Mouse (Mus musculus) liver, embryonic 15.5 days (tissue): ENCODE measurements around the gene Vmn1r84. TPM values are rescaled to one million over a fixed set of nuclear protein-coding genes. Genes with fewer than 3 reads are reported as not detected.

Source experiments
- ATAC-seq: fragments of 200-750 bp; cut with Nextera tagmentation; 2 replicates; pipeline ENCODE4 v1.8.0; 2017; ENCODE audit warnings: moderate number of reproducible peaks, mild to moderate bottlenecking, moderate library complexity; ENCODE audit not compliant: insufficient read depth
- H3K27ac ChIP-seq: fragments of 300-500 bp; sonication (generic); replicated peaks from 2 replicates; pipeline ENCODE4 v1.5.1; 2015; ENCODE audit warnings: mild to moderate bottlenecking, inconsistent platforms
- H3K27me3 ChIP-seq: fragments of 300-500 bp; sonication (generic); 2 replicates; pipeline ENCODE4 v1.6.1; 2015; ENCODE audit warnings: mild to moderate bottlenecking, inconsistent platforms
- H3K36me3 ChIP-seq: fragments of 300-500 bp; sonication (generic); replicated peaks from 2 replicates; pipeline ENCODE4 v1.6.1; 2015; ENCODE audit warnings: moderate library complexity, mild to moderate bottlenecking, inconsistent platforms
- H3K4me1 ChIP-seq: fragments of 300-500 bp; sonication (generic); replicated peaks from 2 replicates; pipeline ENCODE4 v1.6.1; 2015; ENCODE audit warnings: inconsistent platforms
- H3K4me2 ChIP-seq: fragments of 300-500 bp; sonication (generic); 2 replicates; pipeline ENCODE4 v1.6.1; 2015; ENCODE audit warnings: moderate library complexity, mild to moderate bottlenecking, inconsistent platforms
- H3K4me3 ChIP-seq: fragments of 300-500 bp; sonication (generic); replicated peaks from 2 replicates; pipeline ENCODE4 v1.5.1; 2015; ENCODE audit warnings: mild to moderate bottlenecking, inconsistent platforms
- H3K9ac ChIP-seq: fragments of 300-500 bp; sonication (generic); 2 replicates; pipeline ENCODE4 v1.6.1; 2015; ENCODE audit warnings: moderate library complexity, mild to moderate bottlenecking, inconsistent platforms
- H3K9me3 ChIP-seq: fragments of 300-500 bp; sonication (generic); replicated peaks from 2 replicates; pipeline ENCODE4 v1.6.1; 2016; ENCODE audit warnings: inconsistent platforms
- WGBS: fragments of 180-500 bp; shearing (Covaris S2); methylation state at CpG from one replicate; pipeline ENCODE4 v1.1.7; 2015; ENCODE audit warnings: mixed read lengths; ENCODE audit not compliant: insufficient replicate concordance; 5-methylcytosine and 5-hydroxymethylcytosine counted together
- microRNA-seq: library from miRNA; unstranded; fragments of <30 nt; microRNA quantifications from one replicate; pipeline ENCODE4, GENCODE M21; 2016
- polyA plus RNA-seq: library from polyadenylated mRNA; unstranded; fragments of >200 nt; fragmentation: Nextera tagmentation; extraction: Ambion mirVana; gene quantifications from 2 replicates; pipeline ENCODE4 v1.2.1, GENCODE M21; 2015

The Vmn1r84 gene
- polyA plus RNA-seq = not detected in 2 replicates

GRCm38 (mm10) chr7:12369173-12369572, at the start of gene Vmn1r84:
Gene Vmn1r84 (minus strand): TSS chr7:12369273.
- no peaks in the 10 kb centered on the region for H3K27me3 ChIP-seq
- no peak within 1 kb of the TSS for H3K9ac ChIP-seq
- H3K4me2 ChIP-seq = no peak within 1 kb of the TSS
- H3K9me3 ChIP-seq = no peaks in the 10 kb centered on the region
- WGBS = 41% methylated on average over 1 of the region's 1 CpGs
- ATAC-seq = no peak
- no peak within 1 kb of the TSS for H3K27ac ChIP-seq
- no peak within 1 kb of the TSS for H3K4me3 ChIP-seq
- H3K4me1 ChIP-seq = no peaks in the 10 kb centered on the region
- H3K36me3 ChIP-seq = no peaks in the 10 kb centered on the region

- H3K36me3 ChIP-seq = no peaks in the 10 kb centered on the region
- H3K4me2 ChIP-seq = no peak within 1 kb of the TSS
- no peak within 1 kb of the TSS for H3K4me3 ChIP-seq
- WGBS = 59% methylated on average over 2 of the region's 2 CpGs
- no peaks in the 10 kb centered on the region for H3K4me1 ChIP-seq
- H3K9ac ChIP-seq = no peak within 1 kb of the TSS
- no peaks in the 10 kb centered on the region for H3K27me3 ChIP-seq
- no peaks in the 10 kb centered on the region for H3K9me3 ChIP-seq
- ATAC-seq = no peak
- H3K27ac ChIP-seq = no peak within 1 kb of the TSS
Measured at GRCm38 (mm10) chr7:12329381-12329780, 39.7 kb downstream of the Vmn1r84 start, which contains the start of gene Vmn1r83. Gene Vmn1r83 (minus strand): TSS chr7:12329481.

Small RNA genes lying within 50 kb of the gene (microRNA-seq; reads per million reads assigned to microRNA genes)
- gene Gm23521 = not detected

Other genes with a start within 250 kb of the Vmn1r84 start
- gene Vmn1r78, start 219.0 kb downstream of the Vmn1r84 start, polyA plus RNA-seq = not detected in 2 replicates
- not detected in 2 replicates for gene Vmn1r79, start 198.0 kb downstream of the Vmn1r84 start, polyA plus RNA-seq
- not detected in 2 replicates for gene Vmn1r80, start 180.0 kb downstream of the Vmn1r84 start, polyA plus RNA-seq
- gene Vmn1r81, start 101.0 kb downstream of the Vmn1r84 start, polyA plus RNA-seq = not detected in 2 replicates
- not detected in 2 replicates for gene Vmn1r82, start 68.8 kb downstream of the Vmn1r84 start, polyA plus RNA-seq
- gene Vmn1r83, start 39.8 kb downstream of the Vmn1r84 start, polyA plus RNA-seq = not detected in 2 replicates
- 0.50 and 0.67 TPM in 2 replicates for gene Zfp551, start 53.5 kb upstream of the Vmn1r84 start, polyA plus RNA-seq
- gene Zfp606, start 109.0 kb upstream of the Vmn1r84 start, polyA plus RNA-seq = 2.5 and 2.7 TPM in 2 replicates
- not detected in 2 replicates for gene 2900092C05Rik, start 143.2 kb upstream of the Vmn1r84 start, polyA plus RNA-seq
- gene Vmn2r53, start 239.5 kb upstream of the Vmn1r84 start, polyA plus RNA-seq = under 0.01 TPM in 1 of 2 replicates, not detected in the other